Mouse (Mus musculus) yolk sac, embryonic 10.5 days (tissue): ENCODE results near the gene Krtap11-1.

ENCODE experiments used
- DNase-seq: peaks from one replicate; pipeline ENCODE4 v3.0.0-alpha.2; 2017; ENCODE audit warnings: low spot score

The Krtap11-1 gene

DNA sequence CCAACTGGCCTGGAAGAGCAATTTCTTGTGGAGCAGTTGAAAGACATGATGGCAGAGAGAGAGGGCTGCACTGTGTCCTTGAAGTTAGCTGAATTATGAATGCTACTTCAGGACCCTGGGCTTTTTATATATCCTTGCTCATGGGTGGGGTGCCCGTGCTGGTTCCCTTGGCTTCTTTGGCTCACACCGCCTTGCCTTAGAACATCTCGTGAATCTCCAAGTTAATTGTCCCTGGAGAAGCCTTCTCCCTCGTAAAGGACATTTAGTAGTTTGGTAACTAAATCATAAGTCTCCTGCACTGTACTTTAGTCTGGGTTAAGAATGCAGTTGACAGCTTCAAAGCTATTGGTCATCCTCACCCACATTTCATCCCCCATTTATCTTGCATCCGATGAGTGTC is at the start of gene Krtap11-1:
Krtap11-1 (minus strand) TSS at position 101 of the 400 bp plus-strand sequence.
- DNase-seq: no peak

DNA sequence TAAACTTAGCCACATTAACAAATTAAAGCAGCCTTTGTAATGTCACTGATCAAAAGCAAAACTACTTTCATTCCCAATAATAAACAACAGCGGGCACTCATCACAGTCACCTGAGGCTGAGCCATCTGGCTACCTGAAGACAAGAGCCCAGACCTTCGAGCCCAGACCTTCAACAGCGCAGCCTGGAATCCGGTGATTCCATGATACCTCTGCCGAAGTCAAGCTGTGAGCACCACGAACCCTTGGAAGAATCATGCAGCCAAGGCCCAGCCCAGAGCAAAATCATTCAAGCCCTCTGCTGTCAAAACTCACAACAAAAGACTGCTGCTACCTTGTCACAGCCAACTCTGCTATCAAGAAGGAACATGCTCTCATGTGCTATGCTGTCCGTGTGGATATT is 47.2 kb upstream of the Krtap11-1 start:
- DNase-seq: no peak

DNA sequence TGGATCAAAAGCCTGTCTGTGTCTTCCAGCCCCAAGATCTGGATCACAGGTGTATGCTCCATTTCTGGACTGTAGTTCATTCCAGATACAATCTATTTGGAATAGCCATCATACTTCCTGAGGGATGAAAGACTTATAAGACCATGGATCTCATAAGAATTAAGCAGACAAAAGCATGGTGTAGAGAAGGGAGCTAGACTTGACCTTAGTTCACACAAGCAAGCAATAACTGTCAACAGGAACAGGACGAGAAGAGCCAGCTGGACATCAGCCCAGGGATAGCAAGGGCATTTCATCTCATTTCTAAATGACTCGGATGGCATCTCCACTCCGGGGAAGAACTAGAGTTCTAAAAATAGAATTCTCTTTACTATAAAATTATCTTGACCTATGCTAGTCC is 46.3 kb upstream of the Krtap11-1 start:
- no peak for DNase-seq

DNA sequence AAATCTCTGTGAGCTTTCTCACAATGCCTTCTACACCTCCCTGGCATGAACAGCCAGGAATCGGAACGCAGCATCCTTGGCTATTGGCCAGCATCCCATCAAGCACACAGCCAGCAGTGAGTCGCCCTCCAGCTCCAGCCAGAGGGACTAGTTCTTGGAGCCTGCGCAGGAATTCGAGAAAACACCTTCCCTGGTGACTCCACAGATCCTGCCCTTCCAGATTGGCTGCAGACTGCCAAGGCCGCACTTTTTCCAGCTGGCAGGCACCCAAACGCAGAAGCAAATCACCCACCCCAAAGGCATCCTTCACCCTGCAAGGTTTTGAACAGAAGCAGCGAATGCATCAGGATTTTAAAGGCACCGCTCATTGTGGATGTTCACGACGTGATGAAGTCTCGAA is 42.7 kb upstream of the Krtap11-1 start:
- DNase-seq: no peak

DNA sequence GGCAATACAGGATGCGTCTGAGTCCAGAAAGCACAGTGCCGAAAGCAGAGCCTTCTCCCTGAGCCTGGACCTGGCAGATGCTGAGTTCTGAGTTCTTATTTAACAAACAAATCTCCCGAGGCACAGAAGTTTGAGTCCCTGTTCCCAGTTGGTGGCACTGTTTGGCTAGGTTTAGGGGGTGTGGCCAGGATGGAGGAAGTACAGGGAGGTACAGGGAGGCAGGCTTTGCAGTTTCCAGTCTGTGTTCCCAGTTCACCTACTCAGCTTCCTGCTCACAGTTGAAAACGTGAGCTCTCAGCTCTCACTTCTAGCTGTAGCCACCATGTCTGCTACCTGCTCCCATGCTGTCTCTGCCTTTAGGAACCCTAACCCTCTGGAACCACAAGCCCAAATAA is 37.8 kb upstream of the Krtap11-1 start:
- DNase-seq: no peak

DNA sequence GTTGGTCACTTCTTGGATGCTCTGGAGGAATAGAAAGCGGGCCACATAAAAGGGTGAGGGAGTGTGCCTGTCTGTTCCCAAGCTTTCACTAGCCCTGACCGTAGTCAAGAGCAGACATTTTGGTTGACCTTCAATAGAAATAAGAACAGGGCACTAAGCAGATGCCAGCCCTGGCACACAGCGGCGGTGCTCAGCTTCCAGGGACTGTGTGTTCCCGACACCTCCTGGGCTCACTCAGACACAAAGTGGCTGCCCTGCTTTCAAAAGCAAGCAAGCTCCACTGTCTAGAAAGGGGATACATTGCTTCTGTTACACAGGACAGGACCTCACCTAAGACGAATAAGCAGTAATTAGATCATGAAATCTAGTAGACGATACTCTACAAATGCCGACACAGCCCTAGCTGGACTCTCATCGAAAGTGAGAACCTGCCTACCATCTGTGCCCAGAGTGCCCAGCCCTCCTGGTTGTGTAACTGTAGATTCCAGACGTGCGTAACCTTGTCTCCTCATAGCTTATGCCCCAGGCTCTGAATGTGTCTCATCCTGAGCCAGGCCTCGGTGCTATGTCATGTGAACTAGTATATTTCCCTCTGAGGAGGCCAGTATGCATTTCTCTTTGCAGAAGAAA is 37.3 kb upstream of the Krtap11-1 start:
- DNase-seq: no peak

DNA sequence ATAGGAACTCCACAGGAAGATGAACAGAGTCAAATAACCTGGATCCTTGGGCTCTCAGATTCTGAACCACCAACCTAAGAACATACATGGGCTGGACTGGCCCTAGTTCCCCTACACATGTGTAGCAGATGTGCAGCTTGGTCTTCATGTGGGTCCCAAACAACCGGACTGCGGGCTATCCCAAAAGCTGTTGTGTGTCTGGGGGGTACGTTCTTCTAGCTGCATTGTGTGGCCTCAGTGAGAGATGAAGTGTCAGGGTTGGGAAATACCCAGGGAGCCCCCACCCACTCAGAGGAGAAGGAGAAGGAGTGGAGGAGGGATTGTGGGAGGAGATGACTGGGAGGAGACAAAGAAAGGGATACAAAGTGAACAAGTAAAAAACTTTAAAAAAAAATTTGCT is 36.0 kb upstream of the Krtap11-1 start:
- no peak for DNase-seq

DNA sequence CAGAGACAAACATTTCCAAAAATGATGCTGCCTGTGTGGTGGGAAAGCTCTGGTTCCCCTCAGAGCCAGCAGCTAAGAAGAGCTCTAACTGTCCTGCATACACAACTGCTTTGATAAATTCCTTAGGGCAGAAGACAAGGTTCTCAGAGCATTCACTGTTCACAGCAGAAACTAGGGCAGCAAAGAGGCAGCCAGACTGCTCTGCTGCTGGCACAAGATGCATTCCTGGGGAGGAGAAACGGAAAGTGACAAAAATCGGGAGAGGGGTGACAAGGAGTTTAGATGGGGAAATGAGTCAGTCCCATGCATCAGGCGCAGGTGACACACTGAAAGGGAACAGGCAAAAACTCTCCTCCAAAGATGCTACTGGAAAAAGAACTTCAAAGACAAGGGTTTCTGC is 16.2 kb upstream of the Krtap11-1 start:
- DNase-seq: no peak

DNA sequence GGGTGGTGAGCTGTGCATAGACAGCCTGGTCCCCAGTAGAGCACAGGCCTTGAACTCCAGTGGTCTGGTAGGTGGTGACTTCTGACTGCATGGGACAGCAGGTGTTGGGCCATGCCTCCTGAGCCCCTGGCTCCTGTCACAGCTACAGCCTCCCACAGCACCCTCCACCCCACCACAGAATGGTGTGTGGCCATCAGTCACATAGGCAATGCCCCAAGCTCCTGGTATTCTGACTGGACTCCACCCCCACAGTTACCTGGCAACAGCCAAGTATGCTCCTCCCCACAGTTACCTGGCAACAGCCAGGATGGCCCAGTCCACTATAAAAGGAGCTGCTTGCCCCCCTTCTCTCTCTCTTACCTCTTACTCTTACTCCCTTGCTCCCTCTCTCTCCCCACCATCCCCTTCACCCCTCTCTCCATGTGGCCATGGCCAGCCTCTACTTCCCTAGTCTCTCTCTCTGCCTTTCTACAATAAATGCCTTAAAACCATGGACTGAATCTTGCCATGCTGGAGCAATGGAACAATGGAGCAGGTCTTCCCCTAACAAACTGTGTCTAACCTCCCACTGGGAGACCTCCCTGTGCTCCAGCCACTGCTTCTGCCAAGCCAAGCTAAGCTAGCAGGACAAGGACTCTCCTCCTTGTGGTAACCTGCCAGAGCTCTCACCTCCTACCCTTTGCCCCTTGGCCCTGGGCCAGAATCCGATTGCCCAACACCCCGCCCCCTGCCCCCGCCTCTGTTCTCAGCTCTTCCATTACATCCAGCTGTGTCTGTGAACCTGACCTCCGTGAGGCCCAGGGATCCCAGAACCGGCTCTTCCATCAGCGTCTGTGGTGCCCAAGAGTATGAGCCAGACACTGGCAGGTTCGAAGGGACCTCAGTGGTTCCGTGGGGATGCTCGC is 14.9 kb upstream of the Krtap11-1 start:
- peak; percentile 22 for DNase-seq

DNA sequence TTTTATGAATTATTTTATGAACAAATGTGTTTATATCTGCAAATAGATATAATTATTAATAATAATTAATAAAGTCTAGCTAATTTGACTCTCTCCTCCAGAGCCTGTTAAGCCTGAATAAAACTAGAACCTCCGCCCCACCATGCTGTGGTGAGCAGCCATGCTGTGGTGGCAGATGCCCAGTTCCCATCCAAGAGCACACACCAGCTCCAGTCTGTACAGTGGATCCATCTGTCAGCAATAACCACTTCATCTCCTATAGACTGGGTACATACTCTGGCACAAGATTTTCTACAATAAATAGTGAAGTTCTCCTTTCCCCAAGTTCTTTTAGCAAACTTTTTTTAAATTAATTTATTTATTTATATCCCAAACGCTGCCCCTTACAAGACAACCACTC is 10.7 kb upstream of the Krtap11-1 start:
- no peak for DNase-seq

DNA sequence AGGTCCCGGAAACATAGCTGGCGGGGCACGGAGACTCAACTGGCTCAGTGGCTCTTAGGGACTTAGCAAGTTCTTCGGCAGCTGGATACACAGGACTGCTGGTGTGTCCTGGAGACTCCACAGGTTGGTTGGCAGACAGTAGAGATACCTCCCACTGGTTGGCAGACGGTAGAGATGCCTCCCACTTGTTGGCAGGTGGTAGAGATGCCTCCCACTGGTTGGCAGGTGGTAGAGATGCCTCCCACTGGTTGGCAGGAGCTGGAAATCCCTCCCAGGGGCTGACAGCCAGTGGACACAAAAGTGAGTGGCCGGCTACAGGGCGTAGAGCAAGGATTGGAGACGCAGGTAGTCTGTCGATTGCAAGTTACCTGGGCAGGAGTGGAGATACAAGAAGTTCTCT is 467 bp downstream of the Krtap11-1 start:
- DNase-seq: no peak

DNA sequence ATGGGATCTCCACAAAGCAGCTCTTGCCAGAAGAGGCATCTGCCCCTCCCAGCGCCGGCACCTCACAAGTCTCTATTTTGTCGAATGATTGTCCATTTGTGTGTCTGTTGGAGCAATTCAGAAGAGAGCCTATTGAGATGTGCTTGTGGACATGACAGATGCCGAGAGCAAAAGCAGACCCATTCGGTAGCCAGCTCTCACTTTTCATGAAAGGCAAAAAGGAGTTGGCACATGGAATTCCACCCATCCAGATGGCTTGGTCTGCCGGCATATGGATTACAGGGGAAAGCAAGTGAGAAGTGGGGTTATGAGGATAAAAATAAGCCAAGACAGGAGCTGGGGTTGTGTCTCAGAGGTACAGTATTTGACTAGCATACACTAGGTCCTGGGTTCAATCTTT is 1.8 kb downstream of the Krtap11-1 start:
- no peak for DNase-seq

DNA sequence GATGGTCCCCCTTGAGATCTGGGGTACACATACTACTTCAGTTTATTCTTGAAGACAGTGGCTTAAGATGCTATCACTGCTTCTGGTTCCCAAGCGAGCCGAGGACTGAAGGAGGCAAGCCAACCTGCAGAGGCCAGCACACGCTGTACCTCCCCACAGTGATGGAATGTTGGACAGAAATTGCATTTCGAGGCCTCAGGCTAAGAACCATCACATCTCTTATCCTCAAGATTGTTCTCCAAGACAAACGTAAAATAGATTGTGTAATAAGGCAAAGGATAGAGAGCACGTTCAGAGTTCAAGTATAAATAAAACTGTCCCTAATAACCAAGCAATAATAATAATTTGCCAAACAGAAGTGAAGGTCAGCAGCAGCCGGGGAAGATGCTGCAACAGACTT is 2.8 kb downstream of the Krtap11-1 start:
- no peak for DNase-seq

DNA sequence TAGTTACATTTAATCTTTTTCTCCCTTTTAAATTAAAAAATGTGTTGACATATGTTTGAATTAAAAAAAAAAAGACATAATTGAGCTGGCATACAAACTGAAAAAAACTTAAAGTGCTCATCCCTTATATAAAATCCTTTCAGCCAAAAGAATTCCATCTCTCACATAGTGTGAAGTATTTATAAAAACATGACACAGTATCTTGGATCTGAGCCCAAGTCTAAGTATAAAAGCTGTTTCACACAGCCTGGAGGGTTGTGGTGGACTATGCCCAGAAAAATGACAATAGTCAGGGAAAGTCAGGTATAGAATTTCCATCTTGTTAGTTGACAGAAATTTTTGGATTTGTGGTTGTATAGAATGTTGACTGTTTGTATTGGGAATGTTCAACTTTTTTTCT is 20.7 kb downstream of the Krtap11-1 start:
- no peak for DNase-seq

DNA sequence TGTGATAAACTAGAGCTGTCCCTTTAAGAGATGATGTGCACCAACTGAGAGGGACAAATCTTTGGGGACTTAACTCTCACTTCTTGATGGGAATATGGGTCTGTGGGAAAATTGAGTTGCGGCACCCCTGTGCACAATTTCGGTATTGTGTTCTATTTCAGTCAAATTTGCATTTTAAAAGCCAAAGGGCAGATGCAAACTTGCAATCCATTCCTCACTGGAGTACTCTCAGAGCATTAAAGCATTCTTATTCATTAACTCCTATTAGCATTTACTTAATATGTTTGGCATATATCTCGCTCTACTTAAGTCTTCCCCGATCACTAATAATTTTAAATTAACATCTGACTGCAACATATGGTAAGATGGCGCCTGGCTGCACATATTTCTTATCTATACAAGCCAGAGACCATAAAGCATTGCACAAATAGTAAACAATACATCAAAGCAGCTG is 32.9 kb downstream of the Krtap11-1 start:
- DNase-seq: no peak

DNA sequence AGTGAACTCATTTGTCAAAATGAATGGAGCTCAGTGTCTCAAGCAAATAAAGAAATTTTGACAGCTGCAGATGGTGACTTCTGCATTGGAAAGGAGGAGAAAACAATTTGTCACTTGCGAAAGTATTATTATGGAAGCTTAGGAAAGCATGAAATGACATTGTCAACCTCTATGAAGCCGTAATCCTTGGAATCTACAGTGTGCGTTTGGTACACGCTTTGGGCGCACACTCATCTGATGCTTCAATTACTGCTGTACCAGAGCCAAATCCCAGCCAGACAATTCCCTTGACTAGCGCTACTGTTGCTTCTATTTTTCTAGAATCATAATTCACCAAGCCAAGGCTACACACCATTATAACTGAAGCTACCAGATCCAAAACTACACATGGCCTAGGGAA is 33.6 kb downstream of the Krtap11-1 start:
- DNase-seq: no peak

DNA sequence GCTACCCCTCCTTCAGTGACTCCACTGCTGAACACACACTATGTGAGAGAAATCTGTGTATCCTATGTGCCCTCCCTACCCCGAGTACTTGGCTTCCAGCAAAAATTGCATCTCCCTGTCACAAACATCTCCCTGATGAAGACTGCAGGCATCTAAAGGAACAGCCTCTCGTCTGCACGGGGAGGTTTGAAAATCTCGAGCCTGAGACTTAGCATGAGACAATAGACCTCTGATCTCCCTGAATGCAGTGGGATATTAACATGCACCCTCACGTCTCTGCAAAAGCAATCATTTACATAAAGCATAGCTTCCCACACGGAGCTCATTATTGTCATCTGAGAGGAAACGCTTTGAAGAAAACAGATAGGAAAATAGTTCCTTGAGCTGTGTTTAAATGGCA is 40.4 kb downstream of the Krtap11-1 start:
- no peak for DNase-seq

DNA sequence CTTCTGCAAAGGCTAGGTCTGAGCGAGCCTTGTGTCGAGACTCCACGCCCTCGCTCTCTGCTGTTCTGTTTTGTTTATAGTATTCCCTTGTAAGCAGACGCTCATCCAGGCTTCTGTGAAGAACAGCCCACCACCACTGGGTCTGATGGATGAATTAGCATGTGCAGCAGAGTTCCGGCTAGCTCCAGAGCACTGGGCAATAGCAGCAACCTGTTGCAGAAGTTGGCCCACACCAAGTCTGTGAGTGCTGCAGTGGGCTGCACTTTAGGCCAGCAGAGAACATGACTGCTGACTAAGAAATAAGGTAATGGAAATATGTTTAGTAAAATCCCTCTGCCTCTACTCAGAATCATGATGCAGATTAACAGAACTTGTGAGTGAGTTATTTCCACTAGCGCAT is 41.1 kb downstream of the Krtap11-1 start:
- no peak for DNase-seq

DNA sequence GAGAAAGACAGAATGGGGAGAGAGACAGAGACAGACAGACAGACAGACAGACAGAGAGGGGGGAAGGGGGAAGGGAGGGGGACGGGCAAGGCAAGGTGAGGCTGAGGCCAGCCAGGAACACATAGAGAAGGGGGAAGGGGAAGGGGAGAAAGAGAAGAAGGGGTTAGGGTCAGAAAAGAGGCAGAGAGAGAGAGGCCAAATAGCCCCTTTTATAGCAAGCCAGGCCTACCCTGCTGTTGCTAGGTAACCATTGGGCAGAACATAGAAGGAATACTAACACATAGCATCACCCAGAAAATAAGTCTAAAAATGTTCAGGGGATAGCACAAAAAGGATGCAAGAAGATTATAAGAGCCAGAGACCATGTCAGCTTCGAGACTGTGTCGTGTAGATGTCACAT is 42.6 kb downstream of the Krtap11-1 start:
- DNase-seq: no peak

DNA sequence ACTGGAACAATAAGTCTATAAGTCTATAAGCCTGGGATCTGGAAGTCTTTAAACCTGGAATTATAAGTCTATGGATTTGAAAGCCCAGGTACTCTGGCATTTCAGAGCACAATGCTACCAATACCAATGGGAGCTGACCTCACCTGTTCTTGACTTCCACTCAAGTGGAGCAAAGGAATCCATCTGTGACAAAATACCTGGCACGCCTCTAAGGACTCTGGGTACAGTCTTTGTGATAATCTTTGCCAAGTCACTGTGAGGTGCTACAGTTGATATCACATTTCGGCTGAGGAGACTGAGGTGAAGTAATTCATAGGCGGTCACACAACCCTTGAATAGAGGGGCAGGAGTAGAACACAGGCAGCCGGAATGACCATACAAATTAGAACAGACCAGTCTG is 50.0 kb downstream of the Krtap11-1 start:
- DNase-seq: no peak

DNA sequence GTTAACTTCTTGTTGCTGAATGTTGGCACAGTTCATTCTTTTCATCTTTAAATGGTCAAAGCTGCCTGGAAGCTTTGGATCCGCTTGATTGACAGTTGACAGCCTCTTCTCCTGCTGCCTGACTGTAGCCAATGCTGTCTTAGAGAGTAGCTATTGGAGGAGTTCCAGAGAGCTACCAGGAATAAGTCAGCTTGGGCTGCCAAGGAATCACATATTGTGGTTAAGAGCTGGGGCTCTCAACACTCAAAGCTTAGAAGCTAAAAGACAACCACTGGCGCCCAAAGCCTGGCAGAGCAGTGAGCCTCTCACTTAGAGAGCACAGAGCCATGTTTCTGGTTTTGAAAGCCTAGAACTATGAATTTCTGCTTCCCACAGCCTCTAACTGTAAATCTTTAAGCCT is 50.4 kb downstream of the Krtap11-1 start:
- no peak for DNase-seq
